Mouse (Mus musculus): ENCODE results near the gene Ythdf1. TPM values are rescaled to one million over a fixed set of nuclear protein-coding genes. Genes with fewer than 3 reads are reported as not detected.

The Ythdf1 gene
- 10 to 100 TPM; 61.8 to 64.6 TPM for total RNA-seq (2021)
- long read RNA-seq, transcript Ythdf1-201 (5 exons, 3,184 nt) = major isoform, 40 of 59 reads
- long read RNA-seq, partial matches to known transcripts = 6 of 59 reads
- long read RNA-seq, other reads (novel, unspliced or antisense) = 13 of 59 reads

GRCm38 (mm10) chr2:180920810-180921400 lies at the start of gene Ythdf1:
Gene Ythdf1, minus strand, starts transcription at chr2:180920949.
- DNase-seq (ENCODE audit: low spot score in 2 of 2) = peak; percentile 97 to 99

- peak; percentile 87 to 91 for DNase-seq (ENCODE audit: low spot score in 2 of 2)
These were observed 46.4 kb upstream of the Ythdf1 start, which contains the start of gene Arfgap1 for GRCm38 (mm10) chr2:180967010-180967763. Gene Arfgap1, plus strand, starts transcription at chr2:180967225.

- no peak for DNase-seq (ENCODE audit: low spot score in 2 of 2)
These were observed 45.5 kb upstream of the Ythdf1 start for GRCm38 (mm10) chr2:180966092-180966882.

GRCm38 (mm10) chr2:180963956-180964355 lies 43.2 kb upstream of the Ythdf1 start:
- DNase-seq (ENCODE audit: low spot score in 2 of 2) = peak; percentile 78 to 84

- no peak for DNase-seq (ENCODE audit: low spot score in 2 of 2)
These were observed 42.0 kb upstream of the Ythdf1 start for GRCm38 (mm10) chr2:180962616-180963308.

- DNase-seq (ENCODE audit: low spot score in 2 of 2) = no peak
These were observed 39.4 kb upstream of the Ythdf1 start for GRCm38 (mm10) chr2:180960187-180960586.

- DNase-seq (ENCODE audit: low spot score in 2 of 2) = no peak
These were observed 38.9 kb upstream of the Ythdf1 start for GRCm38 (mm10) chr2:180959605-180960004.

- DNase-seq (ENCODE audit: low spot score in 2 of 2) = peak; percentile 56 to 69
These were observed 33.6 kb upstream of the Ythdf1 start, which contains the start of gene Nkain4 for GRCm38 (mm10) chr2:180954061-180955047. Gene Nkain4, minus strand, starts transcription at chr2:180954699.

GRCm38 (mm10) chr2:180953638-180954037 lies 32.9 kb upstream of the Ythdf1 start:
- no peak for DNase-seq (ENCODE audit: low spot score in 2 of 2)

- peak; percentile 45 to 48 for DNase-seq (ENCODE audit: low spot score in 2 of 2)
These were observed 32.0 kb upstream of the Ythdf1 start for GRCm38 (mm10) chr2:180952731-180953171.

- DNase-seq (ENCODE audit: low spot score in 2 of 2) = no peak
These were observed 29.2 kb upstream of the Ythdf1 start for GRCm38 (mm10) chr2:180949947-180950346.

- DNase-seq (ENCODE audit: low spot score in 2 of 2) = peak; percentile 25 to 42
These were observed 21.1 kb upstream of the Ythdf1 start for GRCm38 (mm10) chr2:180941869-180942268.

- DNase-seq (ENCODE audit: low spot score in 2 of 2) = no peak
These were observed 19.4 kb upstream of the Ythdf1 start for GRCm38 (mm10) chr2:180940187-180940586.

- no peak for DNase-seq (ENCODE audit: low spot score in 2 of 2)
These were observed 11.7 kb upstream of the Ythdf1 start for GRCm38 (mm10) chr2:180932418-180932817.

- no peak for DNase-seq (ENCODE audit: low spot score in 2 of 2)
These were observed 8.0 kb upstream of the Ythdf1 start, which contains the start of gene Birc7 for GRCm38 (mm10) chr2:180928723-180929122. Gene Birc7, plus strand, starts transcription at chr2:180929023.

GRCm38 (mm10) chr2:180925176-180925575 lies 4.4 kb upstream of the Ythdf1 start:
- peak; percentile 79 to 80 for DNase-seq (ENCODE audit: low spot score in 2 of 2)

GRCm38 (mm10) chr2:180922739-180923138 lies 2.0 kb upstream of the Ythdf1 start:
- no peak for DNase-seq (ENCODE audit: low spot score in 2 of 2)

GRCm38 (mm10) chr2:180919913-180920809 lies 588 bp downstream of the Ythdf1 start:
- peak in 1 of 2 experiments; percentile 42 for DNase-seq (ENCODE audit: low spot score in 2 of 2)
